Comparison of ENCODE assay signal across 8 mouse cellular contexts in genomic region chr16:35627992-35628607, GRCm38 (mm10).
DNase-seq lines count a peak whose midpoint lies in the region; ATAC-seq and TF ChIP-seq lines count a peak whose summit lies in the region.

No protein-coding gene starts in this region.

- H3K4me2 ChIP-seq in forebrain, embryonic 12.5 days: no peak overlapping the region

- H3K4me3 ChIP-seq in G1E (ENCODE audit: low read depth, low read length): no peak overlapping the region
- no peak overlapping the region for H3K4me3 ChIP-seq in forebrain, embryonic 12.5 days (replicated peaks)

- no peaks in the 10 kb centered on the region; the same call in 1 of the 2 replicates for H3K4me1 ChIP-seq in G1E (ENCODE audit: insufficient read depth, low read depth, low read length)
- H3K4me1 ChIP-seq in forebrain, embryonic 12.5 days: peaks cover 33% of the 10 kb centered on the region

- H3K27ac ChIP-seq in forebrain, embryonic 12.5 days: peak overlapping the region; percentile 42; the same call in 1 of the 2 replicates

- H3K27me3 ChIP-seq in G1E (ENCODE audit: insufficient read depth, low read length): peaks cover 75% of the 10 kb centered on the region
- H3K27me3 ChIP-seq in forebrain, embryonic 12.5 days: no peaks in the 10 kb centered on the region

- peak; percentile 88 for TF ChIP-seq CTCF in G1E (IDR thresholded peaks at IDR 0.05; ENCODE audit: low read depth, low read length)

- H3K36me3 ChIP-seq in G1E (replicated peaks): no peaks in the 10 kb centered on the region
- peaks cover 53% of the 10 kb centered on the region for H3K36me3 ChIP-seq in forebrain, embryonic 12.5 days (replicated peaks)

- 37% methylated on average over 10 of the region's 10 CpGs for WGBS in forebrain, embryonic 12.5 days

- peak; percentile 52 for DNase-seq in G1E (ENCODE audit: low spot score)
- DNase-seq in c-Kit-positive CD71-positive TER-119-negative erythroid progenitor cells, embryonic 14.5 days (ENCODE audit: low read depth): peak; percentile 24
- DNase-seq in heart, postnatal 36 days: peak; percentile 77 to 88
- DNase-seq in layer of hippocampus, adult 18-20 months (ENCODE audit: low spot score in 2 of 2): peak; percentile 48 to 83
- peak; percentile 90 for DNase-seq in lung, postnatal 14 days
- DNase-seq in right cerebral cortex, adult 18-20 months: peak; percentile 64
- DNase-seq in urinary bladder, postnatal 10 days (ENCODE audit: low spot score): peak; percentile 52

- H3K9me3 ChIP-seq in G1E (replicated peaks): no peaks in the 10 kb centered on the region
- H3K9me3 ChIP-seq in forebrain, embryonic 12.5 days: no peaks in the 10 kb centered on the region

- H3K9ac ChIP-seq in forebrain, embryonic 12.5 days: no peak overlapping the region

- no peak for ATAC-seq in G1E (ENCODE audit: extremely low read depth, insufficient number of reproducible peaks, low FRiP score, poor library complexity, severe bottlenecking)
- peak; percentile 77 for ATAC-seq in forebrain, embryonic 12.5 days (ENCODE audit: low FRiP score)

- intact Hi-C loops in heart, postnatal 36 days (cut with DNase I): loop anchor here (1.0 to 10.0 kb wide), 5 partner anchors 88 to 563 kb away; no protein-coding TSS in a partner anchor

Comparison
In these comparisons a context has a peak if more than half of its experiments do, and no peak if none do; other contexts are left out.
1. DNase-seq: peak in every context shown above with its lines; median percentile 90 in lung, postnatal 14 days; 82 in heart, postnatal 36 days; 66 in layer of hippocampus, adult 18-20 months; 64 in right cerebral cortex, adult 18-20 months; 52 in G1E; 52 in urinary bladder, postnatal 10 days; 24 in c-Kit-positive CD71-positive TER-119-negative erythroid progenitor cells, embryonic 14.5 days.